Mouse (Mus musculus) lung, postnatal 14 days (tissue): ENCODE data around the gene F830045P16Rik.
A peak's percentile ranks its signal among the peaks of the same experiment; 100 is the strongest.

Experiments used
- DNase-seq: peaks from one replicate; pipeline ENCODE4 v3.0.0; 2021

F830045P16Rik gene

DNA sequence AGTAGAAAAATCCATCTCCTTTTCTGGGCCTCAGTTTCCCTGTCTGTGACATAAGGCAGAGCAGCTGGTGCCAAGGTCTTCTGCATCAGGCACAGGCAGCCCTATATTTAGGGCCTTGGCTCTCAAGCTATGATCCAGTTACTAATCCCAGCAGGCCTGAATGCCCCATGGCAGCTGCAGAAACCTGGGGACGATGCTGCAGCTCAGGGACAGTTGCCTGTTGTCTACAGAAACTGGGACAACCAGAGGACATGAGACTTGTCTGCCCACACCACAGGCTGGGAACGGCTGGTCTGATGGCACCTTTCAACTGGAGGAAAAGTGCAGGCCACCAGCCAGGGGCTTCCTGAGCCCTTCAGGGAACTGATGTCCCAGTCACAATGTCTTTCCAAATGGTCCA, at the start of gene F830045P16Rik:
F830045P16Rik (minus strand) TSS at position 226 of the 400 bp plus-strand sequence.
- no peak for DNase-seq

DNA sequence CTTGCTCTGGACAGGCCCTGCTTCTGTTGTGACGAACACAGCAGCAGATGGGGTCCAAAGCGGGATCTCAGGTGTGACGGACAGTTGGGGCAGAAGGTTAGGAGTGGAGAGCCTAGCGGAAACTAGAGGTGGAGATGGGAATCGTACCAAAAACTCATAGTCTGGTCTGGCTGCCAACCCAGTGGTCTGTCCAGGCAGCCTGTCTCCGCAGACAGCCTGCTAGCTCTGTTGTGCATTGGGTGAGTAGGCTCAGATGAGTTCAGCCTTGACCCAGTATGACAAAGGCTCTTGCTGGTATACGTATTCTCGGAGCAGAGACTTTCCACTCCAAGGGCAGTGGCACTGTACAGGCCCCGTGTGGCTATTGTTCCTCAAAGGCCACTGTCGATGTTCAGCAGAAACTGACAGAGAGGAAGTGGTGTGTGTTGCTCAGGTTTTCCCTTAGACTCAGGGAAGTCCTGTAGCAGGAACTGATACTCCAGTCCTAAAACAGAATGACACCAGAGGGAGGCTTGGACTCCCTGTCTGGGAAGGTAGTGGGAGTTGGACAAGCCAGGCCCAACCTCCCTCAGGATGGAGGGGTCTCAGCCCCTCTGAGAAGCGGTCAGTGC, 49.6 kb upstream of the F830045P16Rik start:
- DNase-seq, result no peak

DNA sequence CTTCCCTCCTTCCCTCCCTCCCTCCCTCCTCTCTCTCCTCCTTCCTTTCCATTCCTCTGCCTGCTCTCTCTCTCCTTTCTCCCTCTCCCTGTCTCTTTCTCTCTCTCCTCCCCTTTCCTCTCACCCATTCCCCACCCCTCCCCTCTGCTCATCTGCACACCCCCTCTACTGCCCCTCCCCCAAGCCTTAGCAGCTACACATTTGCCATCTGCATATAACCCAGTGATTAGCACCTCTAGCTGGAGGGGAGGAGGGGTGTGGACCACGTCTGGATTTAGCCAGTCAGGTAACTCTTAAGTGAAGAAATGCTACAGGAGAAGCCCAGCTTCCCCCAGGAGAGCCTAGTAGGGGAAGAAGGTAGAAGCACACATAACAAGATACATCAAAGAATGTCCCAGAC, 48.5 kb upstream of the F830045P16Rik start:
- no peak for DNase-seq

DNA sequence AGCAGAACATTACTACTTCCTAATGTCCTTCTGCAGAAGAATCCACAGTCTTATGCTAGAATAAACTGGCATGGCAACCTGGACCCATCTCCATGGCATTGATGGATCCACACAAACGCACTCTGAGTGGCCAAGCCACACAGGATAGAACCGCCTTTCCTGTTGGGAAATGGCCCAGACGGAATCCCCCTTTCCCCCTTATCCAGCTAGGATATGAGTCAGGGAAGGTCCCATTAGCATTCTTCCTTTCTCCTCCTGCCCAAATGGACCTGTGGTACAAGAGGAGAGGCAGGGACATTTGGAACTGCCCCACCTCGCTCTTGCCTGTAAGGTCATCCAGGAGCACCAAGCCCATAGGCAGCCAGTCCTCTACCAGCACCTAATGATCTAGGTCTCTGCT, 45.9 kb upstream of the F830045P16Rik start:
- no peak for DNase-seq

DNA sequence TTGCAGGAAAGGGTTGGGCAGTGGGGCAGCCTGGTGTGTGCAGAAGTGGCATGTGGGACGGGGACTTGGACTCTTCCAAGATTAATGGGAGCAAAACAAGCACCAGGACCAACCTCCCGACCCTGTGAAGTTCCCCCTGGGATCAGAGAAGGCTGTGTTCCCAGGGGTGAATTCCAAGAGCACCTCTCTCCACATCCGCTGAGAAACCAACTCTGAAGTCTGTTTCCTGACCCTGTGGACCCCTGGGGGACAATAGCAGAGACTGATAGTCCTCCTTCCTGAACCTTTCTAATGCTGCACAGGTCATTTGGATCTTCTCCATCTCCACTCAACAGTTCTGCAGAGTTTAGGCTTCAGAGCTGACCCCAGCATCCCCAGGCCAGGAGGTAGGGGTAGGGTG, 45.4 kb upstream of the F830045P16Rik start:
- DNase-seq, result no peak

DNA sequence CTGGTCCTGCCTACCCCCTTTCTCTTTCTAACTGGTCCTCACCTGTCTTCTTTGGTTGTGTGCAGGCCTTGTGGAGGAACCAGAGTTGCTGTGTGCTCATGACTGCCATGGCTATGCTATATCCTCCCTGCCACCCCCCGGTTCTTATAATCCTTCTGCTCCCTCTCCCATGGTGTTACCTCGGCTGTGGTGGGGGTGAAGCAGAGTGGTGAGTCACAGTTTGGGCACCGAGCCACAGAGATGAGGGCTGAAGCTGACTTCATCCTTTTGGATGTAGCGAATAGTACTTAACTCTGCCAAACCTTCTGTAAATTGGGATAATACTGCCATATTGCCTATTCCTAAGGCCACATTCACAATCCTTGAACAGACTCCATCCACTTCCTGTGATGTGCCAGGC, 44.3 kb upstream of the F830045P16Rik start:
- DNase-seq, result no peak

DNA sequence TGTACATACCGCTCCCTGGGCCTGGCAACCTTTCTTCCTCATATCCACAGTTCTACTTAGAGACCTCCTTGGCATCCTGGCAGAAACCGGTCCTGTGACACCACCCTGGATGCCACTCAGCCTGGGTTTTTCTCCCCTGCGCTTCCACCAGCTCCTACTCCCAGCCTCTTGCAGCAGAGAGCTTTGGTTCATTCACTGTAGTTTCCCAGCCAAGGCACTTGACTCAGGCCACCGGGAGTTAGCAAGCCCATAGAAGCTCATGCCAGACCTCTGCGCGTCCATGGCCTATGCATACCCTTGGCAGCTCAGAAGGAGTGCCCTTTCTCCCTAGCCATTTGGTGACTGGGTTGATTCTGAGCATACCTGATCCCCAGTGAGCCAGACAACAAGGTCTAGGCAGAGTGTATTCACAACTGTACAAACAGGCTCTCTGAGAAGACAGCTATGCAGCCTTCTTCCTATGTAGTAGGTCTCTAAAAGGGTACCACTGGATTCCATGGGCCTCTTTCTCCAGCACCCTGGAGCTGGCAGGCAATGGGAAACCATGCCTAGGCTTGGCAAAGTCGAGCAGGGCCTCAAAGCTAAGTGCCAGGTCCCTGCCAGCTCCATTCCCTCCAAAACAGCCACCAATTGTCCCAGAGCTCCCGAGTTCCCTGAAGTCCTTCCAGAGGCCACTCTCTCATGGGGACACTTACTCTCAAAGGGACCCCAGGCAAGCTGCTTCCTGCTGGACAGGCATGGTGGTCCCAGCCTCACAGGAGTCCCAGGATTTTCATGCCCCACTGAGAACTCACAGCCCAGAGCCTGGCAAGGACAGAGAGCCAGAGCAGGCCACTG, 40.4 kb upstream of the F830045P16Rik start:
- no peak for DNase-seq

DNA sequence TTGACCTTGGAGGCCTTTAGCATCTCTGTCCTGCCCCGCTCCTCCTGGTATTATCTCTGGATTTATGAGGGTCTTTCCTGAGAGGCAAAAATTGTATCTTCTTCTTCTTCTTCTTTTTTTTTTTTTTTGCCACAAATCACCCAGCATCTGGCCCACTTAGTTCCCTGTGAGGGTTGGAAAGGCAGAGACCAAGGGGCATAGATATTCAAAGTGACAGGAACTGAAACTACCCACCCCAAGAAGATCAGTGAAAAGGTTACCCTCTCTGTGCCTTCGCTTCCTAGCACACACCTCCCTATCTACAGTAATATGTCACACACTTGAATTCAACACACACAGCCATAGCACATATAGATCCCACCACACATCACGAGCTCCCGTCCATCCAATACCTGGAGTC, 38.7 kb upstream of the F830045P16Rik start:
- no peak for DNase-seq

DNA sequence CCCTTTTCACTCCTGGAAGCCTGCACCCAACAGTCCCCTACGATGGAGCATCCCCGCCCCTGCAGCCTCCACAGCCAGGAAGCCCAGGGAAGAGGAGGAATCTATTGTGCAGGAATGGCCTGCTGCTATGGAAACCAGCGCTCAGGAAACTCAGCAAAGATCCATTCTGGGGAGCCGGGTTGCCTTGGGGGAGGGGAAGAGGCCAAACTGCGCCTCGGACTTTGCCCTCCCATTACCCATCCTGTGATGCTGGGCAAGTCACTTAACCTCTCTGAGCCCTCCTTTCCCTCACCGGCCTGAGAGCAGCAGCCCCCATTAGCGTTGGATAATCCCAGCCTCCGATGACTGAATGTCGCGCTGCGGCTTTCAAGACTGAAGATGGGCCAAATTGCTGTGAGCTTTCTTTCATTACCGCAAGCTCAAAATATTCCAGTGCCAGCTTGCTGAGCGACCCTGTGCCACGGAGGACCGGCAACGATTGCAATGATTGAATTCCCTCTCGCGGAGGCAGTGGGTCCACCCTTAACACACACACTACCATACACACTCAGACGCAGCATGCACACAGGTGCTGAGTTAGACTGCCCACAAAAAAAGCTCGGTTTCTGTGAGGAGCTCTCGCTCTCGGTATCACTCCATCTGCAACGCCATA, 38.1 kb upstream of the F830045P16Rik start:
- DNase-seq, result no peak

DNA sequence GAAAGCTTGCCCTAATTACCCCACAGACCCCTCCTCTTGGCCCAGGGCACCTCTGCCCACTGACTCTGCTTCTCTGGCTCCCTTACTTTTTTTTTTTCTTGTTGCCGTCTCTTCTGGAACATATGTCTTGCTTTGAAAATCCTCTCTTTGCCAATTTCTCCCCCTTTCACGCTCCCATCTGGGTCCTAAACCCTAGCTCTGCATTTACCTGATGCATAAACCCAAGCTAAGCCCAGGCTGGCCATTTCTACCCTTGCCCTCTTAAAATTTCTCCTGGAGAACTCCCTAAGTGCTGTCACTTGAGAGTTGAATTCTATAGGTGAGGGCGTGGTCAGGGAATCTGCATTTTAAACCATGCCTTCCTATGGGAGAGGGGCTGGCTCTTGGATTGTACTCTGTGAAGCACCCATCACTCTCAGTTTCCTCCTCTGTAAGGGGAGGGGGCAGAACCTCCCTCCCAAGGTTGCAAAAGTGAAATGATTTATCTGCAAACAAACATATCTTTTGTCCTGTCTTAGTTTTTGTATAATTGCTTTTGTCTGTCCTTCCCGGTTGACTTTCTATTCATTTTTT, 37.4 kb upstream of the F830045P16Rik start:
- DNase-seq, result no peak

DNA sequence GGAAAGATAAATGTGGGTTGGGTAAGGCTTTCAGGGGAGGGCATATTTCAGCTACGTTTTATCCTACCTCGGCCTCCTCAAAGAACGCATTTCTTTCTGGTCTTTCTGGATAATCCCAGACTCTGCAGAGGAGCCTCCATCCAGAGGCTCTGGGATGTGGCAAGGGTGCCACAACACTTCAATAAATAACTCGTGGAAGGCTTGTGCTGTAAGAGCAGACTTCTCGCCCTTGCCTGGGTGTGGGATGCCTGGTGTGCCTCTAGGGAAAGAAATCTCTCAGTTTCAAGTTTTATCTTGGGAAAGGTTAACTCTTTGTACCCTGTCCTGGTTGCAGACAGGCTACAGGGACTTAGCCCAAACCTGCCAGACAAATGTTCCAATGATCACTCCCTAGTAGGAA, 33.2 kb upstream of the F830045P16Rik start:
- DNase-seq, result no peak

DNA sequence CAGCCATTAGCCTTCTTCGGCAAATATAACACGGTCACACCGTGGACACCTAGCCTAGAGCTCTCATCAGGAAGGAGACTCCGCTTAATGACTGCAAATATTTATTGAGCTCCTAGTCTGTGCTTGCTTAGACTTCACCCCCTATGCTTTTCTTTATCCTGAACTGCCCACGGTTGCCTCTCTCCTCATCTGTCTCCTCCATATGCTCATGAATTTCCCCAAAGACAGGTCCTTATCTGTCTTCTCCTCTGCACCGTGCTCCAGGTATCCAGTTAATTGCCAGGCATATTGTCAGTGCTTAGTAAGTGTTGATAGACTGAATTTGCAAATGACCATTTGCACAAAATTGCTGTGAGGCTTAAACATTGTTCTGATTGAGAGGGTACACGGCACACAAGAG, 32.7 kb upstream of the F830045P16Rik start:
- no peak for DNase-seq

DNA sequence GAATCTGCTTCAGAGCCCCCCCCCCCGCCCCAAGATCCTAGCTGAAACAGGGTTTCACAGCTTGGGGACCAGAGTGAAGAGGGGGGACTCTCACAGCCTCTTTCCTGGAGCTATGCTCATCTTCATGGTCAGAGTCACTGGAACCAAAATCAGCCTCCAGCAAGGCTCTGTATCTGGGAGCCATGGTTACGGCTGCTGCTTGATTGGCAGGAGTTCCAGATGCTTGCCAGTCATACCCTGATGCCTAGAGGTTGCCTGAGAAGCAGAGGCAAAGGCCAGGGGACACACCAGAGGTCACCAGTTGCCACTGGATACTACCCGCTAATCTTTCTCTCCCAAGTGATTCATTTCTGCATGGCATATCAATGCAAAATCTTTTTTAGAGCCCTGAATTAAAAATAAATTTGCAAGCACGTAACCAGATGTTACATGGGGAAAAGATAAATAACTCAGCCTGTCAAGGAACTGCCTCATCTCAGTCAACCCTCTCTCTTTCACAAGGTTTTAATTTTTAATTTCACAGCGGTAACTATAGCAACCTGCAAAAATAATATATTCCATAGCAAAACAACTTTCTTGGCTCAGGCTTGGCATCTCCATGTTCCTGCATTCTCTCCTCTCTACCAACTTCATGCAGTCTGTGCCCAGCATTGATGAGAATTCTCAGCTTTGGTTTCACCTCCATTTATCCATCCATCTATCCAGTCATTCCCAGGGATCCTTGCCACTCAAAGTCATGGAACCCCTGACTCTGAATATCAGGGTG, 27.7 kb upstream of the F830045P16Rik start:
- no peak for DNase-seq

DNA sequence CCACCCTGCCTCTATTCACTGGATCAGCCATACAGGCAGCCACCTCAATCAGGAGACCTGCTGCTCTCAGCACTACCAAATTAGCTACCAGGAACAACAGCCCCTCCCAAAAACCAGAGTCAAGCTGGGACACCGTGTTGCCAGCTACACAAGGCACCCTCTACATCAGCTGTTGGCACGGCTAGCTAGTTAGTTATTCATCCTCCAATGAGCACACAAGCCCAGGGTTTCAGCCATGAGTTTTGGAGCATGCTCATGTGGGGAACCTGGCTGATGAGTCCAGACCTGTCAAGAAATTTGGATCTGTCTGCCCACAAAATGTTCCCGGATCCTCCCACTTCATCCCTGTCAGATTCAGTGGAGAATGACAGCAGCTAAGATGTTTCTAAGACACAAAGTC, 25.4 kb upstream of the F830045P16Rik start:
- DNase-seq, result no peak

DNA sequence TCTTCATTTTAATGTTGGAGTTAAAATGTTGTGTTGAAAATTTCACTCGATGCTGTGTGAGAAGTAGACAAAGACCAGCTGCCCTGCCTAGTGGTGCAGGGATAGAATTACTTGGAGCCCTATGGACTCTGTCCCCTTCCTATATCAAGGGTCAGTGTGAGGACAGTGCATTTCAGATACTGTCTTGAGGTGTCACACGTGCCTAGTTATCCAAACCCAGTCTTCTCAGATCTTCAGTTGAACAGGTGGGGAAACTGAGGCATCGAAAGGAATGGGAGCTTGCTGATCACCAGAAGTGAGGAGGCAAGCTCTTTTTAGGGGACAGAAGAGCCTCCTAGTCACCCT, 22.4 kb upstream of the F830045P16Rik start:
- no peak for DNase-seq

DNA sequence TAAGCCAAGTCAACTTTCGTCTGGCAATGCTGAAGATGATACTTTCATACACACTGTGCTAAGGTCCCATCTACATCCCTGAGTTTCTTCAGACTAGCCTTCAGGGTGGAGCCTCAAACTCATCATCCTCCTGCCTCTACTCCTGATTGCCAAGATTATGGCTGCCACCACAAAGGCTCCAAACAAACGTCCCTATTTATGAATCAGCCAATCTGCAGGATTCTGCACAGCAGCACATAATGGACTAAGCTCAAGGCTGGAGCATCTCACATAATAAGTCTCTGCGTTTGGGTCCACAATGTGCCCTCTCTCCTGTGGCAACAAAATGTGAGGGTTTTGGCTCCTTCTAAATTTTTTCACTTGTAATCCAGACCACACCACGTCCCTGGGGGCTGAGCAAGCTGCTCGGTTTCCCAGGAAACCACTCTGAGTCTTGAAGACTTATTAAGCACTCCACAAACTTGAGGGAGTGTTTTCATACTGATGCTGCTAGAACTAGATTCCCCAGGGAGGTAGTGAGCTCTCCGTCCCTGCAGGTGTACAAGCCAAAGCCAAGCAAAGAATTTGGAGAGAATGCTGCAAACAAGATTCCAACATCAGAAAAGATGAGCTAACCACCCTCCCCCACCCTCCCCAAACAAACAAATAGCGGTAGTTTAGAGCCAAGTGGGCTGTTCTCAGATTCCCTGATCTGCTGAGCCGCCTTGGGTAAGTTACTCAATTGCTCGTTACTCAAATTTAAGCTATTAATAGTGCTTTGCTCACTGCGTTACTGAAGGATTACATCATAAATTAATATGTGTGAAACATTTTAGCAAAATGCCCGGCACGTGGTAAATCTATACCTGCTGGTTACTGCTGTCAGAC, 21.8 kb upstream of the F830045P16Rik start:
- no peak for DNase-seq

DNA sequence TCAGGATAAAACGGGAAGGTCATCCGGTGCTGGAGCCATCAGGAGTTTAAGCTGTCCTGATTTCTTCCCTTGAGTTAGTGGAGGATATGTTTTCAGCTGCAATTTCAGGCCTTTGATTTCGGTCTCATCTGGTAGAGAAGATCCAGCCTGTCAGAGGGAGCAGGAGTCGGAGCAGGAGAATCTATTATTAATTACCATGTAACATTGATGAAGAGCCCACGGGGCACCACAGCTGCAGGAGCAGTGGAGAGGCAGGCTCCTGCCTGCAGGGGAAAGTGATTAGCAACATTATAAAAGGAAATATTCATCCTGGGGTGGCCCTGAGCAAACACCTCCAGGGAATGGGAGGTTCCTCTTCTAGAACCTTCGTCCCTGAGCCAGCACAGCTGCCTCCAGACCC, 19.7 kb upstream of the F830045P16Rik start:
- DNase-seq, result no peak

DNA sequence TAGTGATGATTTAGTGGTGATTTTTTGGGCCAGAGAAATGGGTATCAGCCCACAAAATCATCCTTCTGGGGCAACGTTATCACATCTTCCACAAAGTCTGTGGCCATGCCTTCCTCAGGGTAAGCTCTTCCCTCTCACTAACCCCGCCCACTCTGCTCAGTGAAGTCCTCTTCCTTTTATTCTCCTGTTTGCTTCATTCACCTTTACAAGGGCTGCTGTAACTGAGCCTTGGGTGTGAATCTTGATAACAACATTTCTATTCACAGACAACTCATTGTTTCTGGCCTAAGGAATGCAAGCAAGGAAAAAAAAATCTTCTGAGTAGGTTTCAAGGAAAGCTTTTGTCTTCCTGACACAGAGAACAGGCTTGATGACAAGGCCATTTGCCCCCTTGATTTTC, 14.4 kb upstream of the F830045P16Rik start:
- no peak for DNase-seq

DNA sequence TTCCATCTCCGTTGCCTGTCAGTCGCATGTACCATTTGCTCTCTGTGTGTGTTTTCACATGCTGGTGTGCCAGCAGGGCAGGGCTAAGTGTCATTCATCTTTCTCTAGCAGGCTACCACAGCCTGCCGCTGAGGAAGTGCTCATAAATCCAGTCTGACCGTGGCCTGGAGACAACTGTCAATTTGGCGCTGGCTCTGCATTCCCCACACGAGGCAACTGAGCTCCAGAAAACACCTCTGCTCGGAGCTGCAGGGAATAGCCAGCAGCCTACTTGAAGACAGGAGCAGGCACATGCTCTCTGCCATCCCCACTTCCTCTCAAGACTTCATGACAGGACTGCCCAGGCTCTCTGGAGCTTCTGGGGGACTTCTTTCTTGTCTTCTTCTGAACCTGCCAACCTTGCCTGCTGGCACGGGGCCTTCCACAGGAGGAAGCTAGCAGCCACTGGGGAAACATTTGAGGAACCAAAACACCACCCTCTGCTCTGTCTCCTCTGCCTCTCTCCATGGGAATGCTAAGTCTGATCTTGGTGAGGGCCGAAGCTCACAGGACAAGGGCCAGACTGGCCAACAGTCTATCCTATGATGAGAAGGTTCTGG, 13.2 kb upstream of the F830045P16Rik start:
- peak; percentile 6 for DNase-seq

DNA sequence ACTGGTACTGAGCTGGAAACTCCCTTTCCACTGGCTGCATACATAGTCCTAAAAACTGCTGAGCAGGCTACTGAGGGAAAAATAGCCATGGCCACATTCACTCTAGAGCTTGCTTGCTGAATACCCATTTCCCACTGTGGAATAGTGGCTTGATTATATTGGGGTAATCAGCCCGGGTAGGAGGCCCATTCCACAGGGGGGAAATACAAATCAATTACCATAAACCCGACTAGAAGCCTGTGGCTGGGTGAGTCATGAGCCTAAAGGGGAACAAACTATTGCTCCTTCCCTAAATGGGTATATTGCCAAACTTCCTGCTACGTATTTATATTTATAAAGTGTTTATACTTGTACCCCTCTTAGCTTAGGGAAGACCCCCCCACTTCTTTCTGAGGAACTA, 10.4 kb upstream of the F830045P16Rik start:
- DNase-seq, result no peak

DNA sequence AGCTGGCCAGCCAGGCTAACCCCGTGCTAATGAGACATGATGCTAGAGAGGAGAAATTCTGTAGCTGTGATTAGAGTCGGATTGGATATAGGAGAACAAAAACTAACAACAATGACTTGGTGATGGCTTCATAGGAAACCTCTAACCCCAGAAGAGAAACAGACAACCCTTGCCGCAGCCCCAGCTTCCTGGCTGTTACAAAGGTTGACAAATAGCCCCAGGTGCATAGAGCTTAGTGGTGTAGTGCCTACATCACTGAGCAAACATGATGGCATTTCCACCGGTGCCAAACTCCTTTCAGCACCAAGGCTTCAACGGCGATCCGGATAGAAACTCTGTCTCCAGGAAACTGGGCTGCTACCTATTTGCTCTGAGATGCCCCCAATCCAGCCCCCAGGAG, 9.2 kb upstream of the F830045P16Rik start:
- no peak for DNase-seq

DNA sequence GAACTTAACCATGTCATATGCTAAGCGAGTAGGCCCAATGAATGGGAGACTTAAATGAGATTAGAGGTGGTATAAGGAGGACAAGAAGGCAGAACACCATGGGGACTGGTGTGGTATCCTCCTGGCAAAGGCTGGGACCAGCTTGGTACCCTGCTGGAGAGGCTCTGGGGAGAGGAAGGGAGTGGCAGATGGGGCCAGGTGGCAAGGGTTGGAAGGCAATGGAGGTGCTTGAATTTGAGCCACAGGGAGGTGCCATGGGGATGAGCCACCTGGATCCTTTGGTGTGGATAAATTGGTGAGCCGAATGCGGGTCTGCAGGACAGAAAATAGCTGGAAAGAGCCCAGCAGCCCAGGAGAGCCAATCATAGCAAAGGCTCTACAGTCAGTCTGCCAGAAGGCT, 8.5 kb upstream of the F830045P16Rik start:
- DNase-seq, result no peak
